Mouse (Mus musculus) CH12.LX (cell line): ENCODE results near the gene Eya2. TPM values are rescaled to one million over a fixed set of nuclear protein-coding genes. Genes with fewer than 3 reads are reported as not detected.

Source experiments
- DNase-seq: peaks from one replicate; pipeline ENCODE4 v3.0.0-alpha.2; 2013; ENCODE audit errors: extremely low read depth
- H3K27ac ChIP-seq: 2 replicates; pipeline ENCODE4 v1.5.1; 2012; ENCODE audit warnings: low read depth, mild to moderate bottlenecking, control low read depth, moderate library complexity; ENCODE audit not compliant: insufficient read depth
- H3K27me3 ChIP-seq: replicated peaks from 2 replicates; pipeline ENCODE3; 2012; ENCODE audit warnings: inconsistent platforms
- H3K36me3 ChIP-seq, 2 experiments: replicated peaks in 1 of 2; 2 replicates each; pipeline versions ENCODE3 to v1.6.1; 2012; ENCODE audit warnings: inconsistent platforms in 1 of 2, low read length in 1 of 2, mild to moderate bottlenecking in 1 of 2, mixed read lengths in 1 of 2, moderate library complexity in 1 of 2; ENCODE audit not compliant: control insufficient read depth in 1 of 2, insufficient read depth in 1 of 2
- H3K4me1 ChIP-seq, 2 experiments: 2 replicates each; pipeline ENCODE4 v1.6.1; 2012; ENCODE audit warnings: inconsistent platforms in 1 of 2, moderate library complexity in 1 of 2; ENCODE audit not compliant: insufficient read depth in 2 of 2, control insufficient read depth in 1 of 2
- H3K4me2 ChIP-seq: 2 replicates; pipeline ENCODE4 v1.6.1; 2012; ENCODE audit warnings: low read depth, mild to moderate bottlenecking, control low read depth; ENCODE audit not compliant: poor library complexity, insufficient read depth, severe bottlenecking
- H3K4me3 ChIP-seq, 3 experiments: fragments of 150-350 bp in 1 of 3; sonication (generic) in 1 of 3; replicated peaks in 1 of 3; 2 replicates each; pipeline versions ENCODE3 to v1.5.1; 2011 to 2012; ENCODE audit warnings: low read depth in 2 of 3, low read length in 2 of 3, mild to moderate bottlenecking in 2 of 3, moderate library complexity in 2 of 3, control low read depth in 1 of 3, improper control_type of control experiment in 1 of 3, inconsistent platforms in 1 of 3, mixed read lengths in 1 of 3; ENCODE audit not compliant: poor library complexity in 1 of 3
- H3K79me2 ChIP-seq: replicated peaks from 2 replicates; pipeline ENCODE4 v1.6.1; 2012; ENCODE audit warnings: mild to moderate bottlenecking, moderate library complexity; ENCODE audit not compliant: control insufficient read depth, poor library complexity, insufficient read depth, severe bottlenecking; ENCODE audit errors: extremely low read depth
- H3K9ac ChIP-seq: 2 replicates; pipeline ENCODE4 v1.6.1; 2012; ENCODE audit warnings: low read depth, mild to moderate bottlenecking, control low read depth, moderate library complexity; ENCODE audit not compliant: insufficient read depth
- H3K9me3 ChIP-seq: replicated peaks from 2 replicates; pipeline ENCODE3; 2012; ENCODE audit warnings: low read length, inconsistent platforms, mixed read lengths
- BHLHE40 ChIP-seq: IDR thresholded peaks from 2 replicates; pipeline ENCODE4 v1.6.1; 2011; ENCODE audit warnings: mild to moderate bottlenecking, low read depth, low read length, improper control_type of control experiment
- CHD2 ChIP-seq: IDR thresholded peaks from 2 replicates; pipeline ENCODE4 v1.6.1; 2011; ENCODE audit warnings: low read length, improper control_type of control experiment
- CTCF ChIP-seq, 2 experiments: IDR thresholded peaks in 1 of 2; conservative IDR thresholded peaks in 1 of 2; 2 replicates each; pipeline ENCODE4 v1.5.1; 2011 to 2012; ENCODE audit warnings: low read depth in 2 of 2, low read length in 2 of 2, improper control_type of control experiment in 1 of 2, inconsistent platforms in 1 of 2, mild to moderate bottlenecking in 1 of 2, moderate library complexity in 1 of 2
- E2F4 ChIP-seq: IDR thresholded peaks from 2 replicates; pipeline ENCODE4 v1.6.1; 2011; ENCODE audit warnings: low read depth, low read length, improper control_type of control experiment; ENCODE audit not compliant: insufficient replicate concordance
- ELF1 ChIP-seq: IDR thresholded peaks from 2 replicates; pipeline ENCODE4 v1.6.1; 2014; ENCODE audit warnings: low read depth, mild to moderate bottlenecking, inconsistent platforms, low read length, improper control_type of control experiment
- EP300 ChIP-seq: IDR thresholded peaks from 2 replicates; pipeline ENCODE4 v1.6.1; 2011; ENCODE audit warnings: low read length, improper control_type of control experiment
- ETS1 ChIP-seq: conservative IDR thresholded peaks from 2 replicates; pipeline ENCODE4 v1.6.1; 2012; ENCODE audit warnings: low read depth, mild to moderate bottlenecking, inconsistent platforms, low read length, improper control_type of control experiment, moderate library complexity
- GABPA ChIP-seq: IDR thresholded peaks from 2 replicates; pipeline ENCODE4 v1.6.1; 2012; ENCODE audit warnings: low read depth, low read length, improper control_type of control experiment, inconsistent platforms; ENCODE audit not compliant: insufficient replicate concordance
- HCFC1 ChIP-seq: IDR thresholded peaks from 2 replicates; pipeline ENCODE4 v1.6.1; 2012; ENCODE audit warnings: low read depth, mild to moderate bottlenecking, inconsistent platforms, low read length, improper control_type of control experiment
- IRF4 ChIP-seq: IDR thresholded peaks from 2 replicates; pipeline ENCODE4 v1.6.1; 2014; ENCODE audit warnings: low read depth, mild to moderate bottlenecking, inconsistent platforms, low read length, improper control_type of control experiment
- JUN ChIP-seq: IDR thresholded peaks from 2 replicates; pipeline ENCODE4 v1.6.1; 2011; ENCODE audit warnings: low read depth, mild to moderate bottlenecking, low read length, improper control_type of control experiment, moderate library complexity; ENCODE audit not compliant: insufficient read depth
- JUND ChIP-seq: conservative IDR thresholded peaks from 2 replicates; pipeline ENCODE4 v1.6.1; 2011; ENCODE audit warnings: low read depth, low read length, improper control_type of control experiment
- MAZ ChIP-seq: IDR thresholded peaks from 2 replicates; pipeline ENCODE4 v1.6.1; 2012; ENCODE audit warnings: low read depth, mild to moderate bottlenecking, inconsistent platforms, low read length, improper control_type of control experiment, moderate library complexity
- MEF2A ChIP-seq: IDR thresholded peaks from 2 replicates; pipeline ENCODE4 v1.6.1; 2014; ENCODE audit warnings: low read depth, mild to moderate bottlenecking, inconsistent platforms, low read length, improper control_type of control experiment, borderline replicate concordance
- MXI1 ChIP-seq: IDR thresholded peaks from 2 replicates; pipeline ENCODE4 v1.6.1; 2011; ENCODE audit warnings: mild to moderate bottlenecking, low read depth, low read length, improper control_type of control experiment
- NELFE ChIP-seq: IDR thresholded peaks from 2 replicates; pipeline ENCODE4 v1.6.1; 2011; ENCODE audit warnings: low read depth, low read length, improper control_type of control experiment
- PAX5 ChIP-seq: IDR thresholded peaks from 2 replicates; pipeline ENCODE4 v1.6.1; 2012; ENCODE audit warnings: low read length, inconsistent platforms, mixed read lengths
- SMC3 ChIP-seq: IDR thresholded peaks from 2 replicates; pipeline ENCODE4 v1.6.1; 2011; ENCODE audit warnings: low read depth, low read length, improper control_type of control experiment
- TBP ChIP-seq: conservative IDR thresholded peaks from 2 replicates; pipeline ENCODE4 v1.6.1; 2011; ENCODE audit warnings: low read depth, low read length, improper control_type of control experiment
- UBTF ChIP-seq: IDR thresholded peaks from 2 replicates; pipeline ENCODE4 v1.6.1; 2012; ENCODE audit warnings: low read depth, mild to moderate bottlenecking, inconsistent platforms, low read length, improper control_type of control experiment, moderate library complexity
- USF1 ChIP-seq: IDR thresholded peaks from 2 replicates; pipeline ENCODE4 v1.6.1; 2014; ENCODE audit warnings: low read depth, mild to moderate bottlenecking, inconsistent platforms, low read length, improper control_type of control experiment
- ZC3H11A ChIP-seq: IDR thresholded peaks from 2 replicates; pipeline ENCODE4 v1.6.1; 2012; ENCODE audit warnings: low read depth, mild to moderate bottlenecking, inconsistent platforms, low read length, improper control_type of control experiment
- ZKSCAN1 ChIP-seq: IDR thresholded peaks from 2 replicates; pipeline ENCODE4 v1.6.1; 2012; ENCODE audit warnings: low read depth, inconsistent platforms, low read length, improper control_type of control experiment, borderline replicate concordance
- ZMIZ1 ChIP-seq: IDR thresholded peaks from 2 replicates; pipeline ENCODE4 v1.6.1; 2012; ENCODE audit warnings: low read depth, mild to moderate bottlenecking, inconsistent platforms, low read length, improper control_type of control experiment
- ZNF384 ChIP-seq: IDR thresholded peaks from 2 replicates; pipeline ENCODE4 v1.6.1; 2012; ENCODE audit warnings: low read depth, low read length, improper control_type of control experiment, inconsistent platforms
- dilution Hi-C: fragments of 300-500 bp; cut with MboI; formaldehyde crosslinking; loops from 2 replicates; pipeline ENCODE4 v1.14.3; 2020; ENCODE audit warnings: low sequenced_read_pairs; ENCODE audit not compliant: extremely low pct_unique_long_range_greater_than_20kb, extremely low pct_ligation_motif_present
- in situ Hi-C: fragments of 300-500 bp; cut with MboI; formaldehyde crosslinking; loops from 3 replicates; pipeline ENCODE4 v1.14.3; 2019; ENCODE audit warnings: low sequenced_read_pairs, low pct_ligation_motif_present, low pct_unique_long_range_greater_than_20kb, mixed read lengths
- polyA plus RNA-seq: library from polyadenylated mRNA; unstranded; fragments of >175 nt; gene quantifications from 2 replicates; pipeline ENCODE4 v1.2.1, GENCODE M21; 2012; ENCODE audit warnings: low read depth; ENCODE audit not compliant: insufficient read length
- total RNA-seq, 2 experiments: library from RNA; depleted of rRNA; stranded (reverse); fragments of 300-350 nt in 1 of 2; fragments of >200 nt in 1 of 2; gene quantifications; 2 replicates each; pipeline ENCODE4 v1.2.3; 2012 to 2014

Eya2 gene
- total and polyA plus RNA-seq, 3 experiments, result not detected

GRCm38 (mm10) chr2:165719382-165719781 lies 124.5 kb downstream of the Eya2 start:
- H3K27me3 ChIP-seq, result peaks cover 45% of the 10 kb centered on the region
- H3K4me3 ChIP-seq, result no peak overlapping the region
- no peaks in the 10 kb centered on the region for H3K79me2 ChIP-seq
- no peak overlapping the region for H3K9ac ChIP-seq
- H3K36me3 ChIP-seq, result no peaks in the 10 kb centered on the region
- no peak overlapping the region for H3K4me2 ChIP-seq
- dilution Hi-C loops (no loop called here), in situ Hi-C loops (loop anchor here (25.0 kb wide), 1 partner anchor 182 kb away; no protein-coding TSS in a partner anchor)
- TF ChIP-seq HCFC1, result no peak
- TF ChIP-seq USF1, result no peak
- TF ChIP-seq ZKSCAN1, result no peak
- no peak for TF ChIP-seq MXI1
- no peak for TF ChIP-seq NELFE
- TF ChIP-seq PAX5, result no peak
- no peak for TF ChIP-seq JUN
- no peak for TF ChIP-seq CHD2
- no peak for TF ChIP-seq ELF1
- no peak for TF ChIP-seq CTCF (conservative IDR thresholded peaks at IDR 0.05 in 1 of 2, IDR thresholded peaks at IDR 0.05 in 1 of 2; ENCODE audit: low read depth in 2 of 2, low read length in 2 of 2)
- TF ChIP-seq SMC3, result no peak
- no peak for TF ChIP-seq BHLHE40
- peaks cover 0 to 2% of the 10 kb centered on the region in 2 experiments; a peak in 1 of 4 replicates for H3K4me1 ChIP-seq
- H3K9me3 ChIP-seq, result peaks cover 5% of the 10 kb centered on the region
- H3K27ac ChIP-seq, result no peak overlapping the region
- no peak for DNase-seq

DNA sequence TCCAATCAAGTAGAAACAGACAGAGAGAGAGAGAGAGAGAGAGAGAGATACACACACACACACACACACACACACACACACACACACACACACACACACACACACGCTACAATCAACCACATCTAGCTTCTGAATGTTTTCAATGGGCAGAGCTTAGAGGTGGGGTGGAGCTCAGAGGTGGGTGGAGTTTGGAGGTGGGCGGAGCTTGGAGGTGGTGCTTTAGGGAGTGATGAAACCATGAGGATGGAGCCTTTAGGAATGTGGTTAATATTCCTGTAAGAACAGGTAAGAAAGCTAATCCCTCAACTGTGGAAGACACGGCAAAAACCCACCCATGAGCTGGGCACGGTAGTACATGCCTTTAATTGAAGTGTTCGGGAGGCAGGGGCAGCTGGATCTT lies 127.1 kb downstream of the Eya2 start:
- Histone ChIP-seq H3K27ac (no peak overlapping the region), H3K9me3 (peaks cover under 1% of the 10 kb centered on the region), H3K9ac (no peak overlapping the region), H3K27me3 (peaks cover 49% of the 10 kb centered on the region), H3K4me3 (no peak overlapping the region), H3K79me2 (no peaks in the 10 kb centered on the region), H3K4me1 (peaks cover 0 to 2% of the 10 kb centered on the region in 2 experiments; a peak in 1 of 4 replicates)
- no peak for DNase-seq
- TF ChIP-seq MEF2A, result no peak
- no peak for TF ChIP-seq E2F4
- TF ChIP-seq UBTF, result no peak
- TF ChIP-seq ZNF384, result no peak
- no peak for TF ChIP-seq ETS1
- TF ChIP-seq CTCF (conservative IDR thresholded peaks at IDR 0.05 in 1 of 2, IDR thresholded peaks at IDR 0.05 in 1 of 2; ENCODE audit: low read depth in 2 of 2, low read length in 2 of 2), result no peak
- TF ChIP-seq BHLHE40, result no peak
- TF ChIP-seq JUND, result no peak
- no peak for TF ChIP-seq IRF4
- no peak for TF ChIP-seq TBP
- TF ChIP-seq SMC3, result no peak
- no peak for TF ChIP-seq CHD2
- TF ChIP-seq ZMIZ1, result no peak
- TF ChIP-seq ZC3H11A, result no peak
- TF ChIP-seq MAZ, result no peak
- no peak for TF ChIP-seq EP300
- TF ChIP-seq GABPA, result no peak
- TF ChIP-seq, all 38 proteins: peak for 0
- dilution Hi-C loops, result no loop called here
- in situ Hi-C loops, result loop anchor here (25.0 kb wide), 1 partner anchor 185 kb away; no protein-coding TSS in a partner anchor
- no peak overlapping the region for H3K4me2 ChIP-seq
- H3K36me3 ChIP-seq, result no peaks in the 10 kb centered on the region
